Mouse (Mus musculus) regulatory T cell (primary cell): ENCODE measurements at regions not wholly inside any gene's neighbourhood (a gene's known extent, or its start where the extent isn't known, plus 50 kb on each side); places are given as distances from the start of the nearest gene placed in this dataset.

Experiments used
- in situ Hi-C: fragments of 300-600 bp; cut with MboI, MseI; formaldehyde crosslinking; loops from one replicate; pipeline ENCODE4 v1.15.1; 2025; ENCODE audit warnings: high pct_unique_total_duplicates

- in situ Hi-C loops: no loop called here
Measured at GRCm38 (mm10) chr1:158161533-158161932, 194.6 kb downstream of the Brinp2 start.

GRCm38 (mm10) chr1:158163411-158163810 lies 192.7 kb downstream of the Brinp2 start:
- in situ Hi-C loops: no loop called here

- in situ Hi-C loops: no loop called here
Measured at GRCm38 (mm10) chr1:158170006-158170405, 186.1 kb downstream of the Brinp2 start.

DNA sequence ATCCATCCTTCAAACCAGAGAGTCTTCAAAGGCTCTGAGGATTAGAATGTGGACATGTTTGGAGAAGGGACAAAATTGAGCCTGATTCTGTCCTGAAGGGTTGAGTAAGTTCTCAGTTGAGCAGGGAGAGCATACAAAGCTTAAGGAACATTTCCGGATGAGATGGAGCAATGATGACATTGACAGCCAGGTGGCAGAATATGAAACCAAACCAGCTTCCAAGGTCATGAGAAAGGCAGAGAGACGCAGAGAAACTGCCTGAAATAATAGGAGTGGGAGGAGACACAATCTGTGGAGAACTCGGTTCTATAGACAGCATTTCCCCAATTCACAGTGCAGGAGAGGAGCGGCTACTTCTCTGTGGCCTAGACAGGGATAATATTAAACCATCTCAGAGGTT lies 176.0 kb downstream of the Brinp2 start:
- in situ Hi-C loops: no loop called here

DNA sequence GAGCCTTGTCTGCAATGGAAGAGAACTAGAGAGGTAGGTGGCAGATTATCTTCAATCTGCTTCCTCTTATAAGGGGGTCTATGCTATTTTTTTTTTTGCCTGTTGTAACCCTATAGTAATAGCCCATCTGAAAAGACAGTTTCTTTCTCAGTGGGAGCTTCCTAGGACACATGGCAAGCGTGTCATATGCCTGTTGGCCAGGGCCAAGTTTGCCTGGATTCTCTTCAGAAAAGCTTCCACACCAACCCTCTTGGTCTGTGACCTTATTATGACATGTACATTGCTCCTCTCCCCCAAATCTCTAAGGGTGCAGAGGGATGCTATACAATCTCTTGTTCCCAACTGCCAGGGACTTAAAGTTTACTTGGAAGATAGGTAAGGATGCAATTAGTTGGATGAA lies 174.8 kb downstream of the Brinp2 start:
- in situ Hi-C loops: no loop called here

DNA sequence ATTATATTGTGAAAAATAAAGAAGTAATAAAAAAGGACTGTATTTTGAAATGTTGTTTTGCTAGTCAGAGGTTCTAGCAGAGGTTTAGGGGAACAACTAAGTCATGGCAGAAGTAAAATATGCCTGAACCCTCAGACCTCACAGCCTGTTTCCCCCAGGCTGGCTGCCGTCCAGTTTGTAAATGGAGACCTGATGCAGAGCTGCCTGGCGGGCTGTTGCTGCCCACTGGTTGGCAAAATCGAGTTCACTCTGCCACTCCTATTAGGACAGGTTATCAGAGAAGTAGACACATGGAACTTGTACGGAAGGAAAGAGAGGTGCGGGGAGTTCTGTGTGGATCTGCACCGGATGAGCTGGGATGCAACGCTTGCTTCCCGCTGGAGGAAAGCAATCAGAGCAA lies 168.5 kb downstream of the Brinp2 start:
- in situ Hi-C loops: no loop called here

- in situ Hi-C loops: no loop called here
Measured at GRCm38 (mm10) chr1:158192841-158193551, 163.1 kb downstream of the Brinp2 start.

DNA sequence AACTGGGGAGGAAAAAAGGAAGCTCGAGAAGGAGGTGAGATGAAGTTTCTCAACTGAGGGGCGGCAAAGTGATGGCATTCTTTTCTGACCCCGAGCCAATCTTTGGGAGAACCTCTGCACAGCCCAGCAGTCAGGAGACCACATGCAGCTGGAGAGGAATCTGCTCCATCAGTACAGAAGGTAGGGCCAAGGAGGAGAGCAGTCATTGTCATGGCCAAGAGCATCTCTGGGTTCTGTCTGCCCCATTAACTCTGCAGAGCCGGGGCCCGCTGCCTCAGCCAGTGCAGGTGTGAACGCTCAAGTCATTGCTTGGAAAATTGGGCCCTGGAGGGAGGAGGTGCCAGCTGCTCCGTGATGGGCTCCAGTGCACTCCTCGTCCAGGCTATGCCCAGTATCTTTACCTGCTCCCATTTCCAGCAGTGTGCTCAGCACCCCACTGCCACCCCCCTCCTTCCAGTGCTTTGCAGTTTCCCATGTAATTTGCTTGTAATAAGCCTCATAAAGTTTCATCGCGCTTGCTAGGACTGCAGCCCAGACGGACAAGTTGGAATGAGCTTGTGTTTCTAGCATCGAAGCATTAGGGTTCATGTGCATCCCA lies 162.1 kb downstream of the Brinp2 start:
- in situ Hi-C loops: no loop called here
